Mouse (Mus musculus): Measurements from ENCODE around the gene Znrd1. TPM values are rescaled to one million over a fixed set of nuclear protein-coding genes. Genes with fewer than 3 reads are reported as not detected.

The Znrd1 gene
- polyA plus RNA-seq, 1 experiment from 2014 or later, result 72.3 TPM

GRCm38 (mm10) chr17:36989437-36989836 is 31.1 kb upstream of the Znrd1 start, which contains the start of gene H2-M5:
H2-M5 (minus strand) TSS chr17:36989537.
- H3K36me3 ChIP-seq, result no peaks in the 10 kb centered on the region
- H3K27ac ChIP-seq, result no peak within 1 kb of the TSS
- no peak within 1 kb of the TSS for H3K4me3 ChIP-seq
- peak within 1 kb of the TSS; percentile 43; the same call in 1 of the 2 replicates for H3K4me2 ChIP-seq (replicated peaks)
- H3K9ac ChIP-seq, result no peak within 1 kb of the TSS
- no peaks in the 10 kb centered on the region; the same call in 1 of the 2 replicates for H3K4me1 ChIP-seq
- ATAC-seq (ENCODE audit: low FRiP score, low read depth), result no peak
- H3K9me3 ChIP-seq, result no peaks in the 10 kb centered on the region
- WGBS, result 30% methylated on average over 5 of the region's 5 CpGs
- peaks cover 26% of the 10 kb centered on the region for H3K27me3 ChIP-seq (replicated peaks)

GRCm38 (mm10) chr17:36988475-36988874 is 30.1 kb upstream of the Znrd1 start:
- no peaks in the 10 kb centered on the region; the same call in 1 of the 2 replicates for H3K4me1 ChIP-seq
- H3K36me3 ChIP-seq, result no peaks in the 10 kb centered on the region
- H3K4me3 ChIP-seq, result no peak overlapping the region
- no peaks in the 10 kb centered on the region for H3K9me3 ChIP-seq
- WGBS, result 7% methylated on average over 24 of the region's 24 CpGs
- ATAC-seq (ENCODE audit: low FRiP score, low read depth), result no peak
- H3K27ac ChIP-seq, result no peak overlapping the region
- no peak overlapping the region for H3K9ac ChIP-seq
- peaks cover 26% of the 10 kb centered on the region for H3K27me3 ChIP-seq (replicated peaks)
- peak overlapping the region; percentile 43; the same call in 1 of the 2 replicates for H3K4me2 ChIP-seq (replicated peaks)

GRCm38 (mm10) chr17:36982253-36983155 is 24.1 kb upstream of the Znrd1 start:
- no peaks in the 10 kb centered on the region for H3K4me1 ChIP-seq
- H3K9me3 ChIP-seq, result no peaks in the 10 kb centered on the region
- ATAC-seq (ENCODE audit: low FRiP score, low read depth), result no peak
- peaks cover 5% of the 10 kb centered on the region for H3K27me3 ChIP-seq (replicated peaks)
- no peak overlapping the region for H3K4me3 ChIP-seq
- H3K9ac ChIP-seq, result no peak overlapping the region
- no peaks in the 10 kb centered on the region for H3K36me3 ChIP-seq
- H3K4me2 ChIP-seq (replicated peaks), result no peak overlapping the region
- no peak overlapping the region for H3K27ac ChIP-seq
- WGBS, result 31% methylated on average over 5 of the region's 5 CpGs

DNA sequence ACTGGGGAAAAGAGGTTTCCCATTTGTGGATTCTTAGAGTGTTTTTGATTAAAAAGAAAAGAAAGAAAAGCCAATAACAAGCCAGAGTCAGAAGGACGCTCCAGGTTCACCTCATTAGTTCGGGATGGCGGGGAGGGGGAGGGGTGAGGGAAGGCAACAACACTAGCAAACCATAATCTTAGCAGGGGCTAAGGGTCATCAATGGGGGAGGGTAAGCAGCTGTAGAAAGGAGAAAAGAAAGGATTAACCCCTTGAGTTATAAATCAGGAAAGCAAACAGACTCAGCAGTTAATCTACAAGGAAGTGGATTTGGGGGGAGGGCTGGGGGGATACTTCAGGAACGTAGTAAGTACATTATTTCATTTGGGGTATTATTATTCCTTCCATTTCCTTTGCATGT is 23.5 kb upstream of the Znrd1 start:
- no peaks in the 10 kb centered on the region for H3K36me3 ChIP-seq
- no peak overlapping the region for H3K4me3 ChIP-seq
- no peaks in the 10 kb centered on the region for H3K9me3 ChIP-seq
- no peak for ATAC-seq (ENCODE audit: low FRiP score, low read depth)
- no peaks in the 10 kb centered on the region for H3K4me1 ChIP-seq
- 0 out of 2 replicates have a peak, but pooled peaks cover 2% of the 10 kb centered on the region for H3K27me3 ChIP-seq (replicated peaks)
- H3K4me2 ChIP-seq (replicated peaks), result peak overlapping the region; percentile 27; the same call in 1 of the 2 replicates
- H3K27ac ChIP-seq, result no peak overlapping the region
- WGBS, result 4% methylated on average over 4 of the region's 4 CpGs
- H3K9ac ChIP-seq, result no peak overlapping the region

DNA sequence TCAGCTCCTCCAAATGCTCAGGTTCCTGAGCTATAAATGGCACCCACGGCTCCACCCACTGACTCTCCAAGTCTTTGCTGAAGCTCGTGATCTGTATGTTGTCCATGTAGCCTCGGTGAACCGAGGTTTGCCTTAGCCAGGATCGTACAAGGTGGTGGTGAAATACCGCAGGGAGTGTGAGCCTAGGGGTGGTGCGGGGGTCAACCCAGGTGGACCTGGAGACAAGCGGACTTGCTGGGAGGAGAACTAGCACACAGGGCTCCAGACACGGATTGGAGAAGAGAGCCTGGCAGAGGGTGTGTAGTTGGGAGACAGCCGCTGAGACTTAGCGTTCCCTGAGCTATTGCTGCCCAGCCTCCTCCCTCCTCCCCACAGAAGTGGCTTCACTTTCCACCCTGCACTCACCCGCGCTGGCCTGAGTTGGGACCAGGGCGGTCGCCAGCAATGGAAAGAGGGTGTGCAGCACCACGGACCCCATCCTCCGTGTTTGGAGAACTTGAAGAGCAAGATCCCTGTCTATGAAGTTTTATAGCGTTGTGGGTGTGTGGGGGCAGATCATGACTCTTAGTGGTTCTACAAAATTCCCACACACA is 23.0 kb upstream of the Znrd1 start, which contains the start of gene 2410137M14Rik:
TSS of gene 2410137M14Rik (minus strand) at position 17 of the 593 bp plus-strand sequence.
- no peak within 1 kb of the TSS for H3K9ac ChIP-seq
- 12% methylated on average over 18 of the region's 18 CpGs for WGBS

GRCm38 (mm10) chr17:36973271-36973787 is 15.0 kb upstream of the Znrd1 start:
- WGBS, result 83% methylated on average over 8 of the region's 8 CpGs
- H3K4me1 ChIP-seq, result no peaks in the 10 kb centered on the region
- no peak overlapping the region for H3K4me2 ChIP-seq (replicated peaks)
- no peak overlapping the region for H3K27ac ChIP-seq
- no peak overlapping the region for H3K4me3 ChIP-seq
- no peaks in the 10 kb centered on the region for H3K9me3 ChIP-seq
- ATAC-seq (ENCODE audit: low FRiP score, low read depth), result no peak
- no peak overlapping the region for H3K9ac ChIP-seq
- H3K27me3 ChIP-seq (replicated peaks), result no peaks in the 10 kb centered on the region
- H3K36me3 ChIP-seq, result no peaks in the 10 kb centered on the region

More for the DNA sequence above, 23.0 kb upstream of the Znrd1 start, which contains the start of gene 2410137M14Rik:
- Histone ChIP-seq H3K4me1 (no peaks in the 10 kb centered on the region), H3K27ac (no peak within 1 kb of the TSS), H3K27me3 (replicated peaks) (0 out of 2 replicates have a peak, but pooled peaks cover 2% of the 10 kb centered on the region), H3K36me3 (no peaks in the 10 kb centered on the region), H3K4me2 (replicated peaks) (peak within 1 kb of the TSS; percentile 27; the same call in 1 of the 2 replicates), H3K9me3 (no peaks in the 10 kb centered on the region), H3K4me3 (no peak within 1 kb of the TSS)
- ATAC-seq (ENCODE audit: low FRiP score, low read depth), result no peak

DNA sequence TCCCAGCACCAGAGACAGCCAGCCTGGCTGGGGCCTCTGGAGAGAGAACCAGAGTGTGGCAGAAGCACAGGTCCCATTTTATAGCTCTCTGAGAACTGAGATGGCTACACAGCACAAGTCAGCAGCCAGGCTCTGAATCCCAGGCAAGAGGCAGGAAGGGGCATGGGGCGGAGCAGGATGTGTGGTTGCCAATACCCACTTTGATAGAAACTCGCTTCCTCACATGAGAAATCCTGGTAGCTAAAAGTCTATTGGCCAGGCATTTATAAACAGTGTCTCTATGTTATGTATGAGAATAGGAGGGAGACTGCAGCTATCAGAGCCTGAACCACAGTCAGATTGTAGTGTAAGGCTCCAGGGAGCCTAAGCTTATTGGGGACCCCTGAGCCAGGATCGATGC is 14.4 kb upstream of the Znrd1 start:
- Histone ChIP-seq H3K27ac (no peak overlapping the region), H3K36me3 (no peaks in the 10 kb centered on the region), H3K4me3 (no peak overlapping the region), H3K27me3 (replicated peaks) (no peaks in the 10 kb centered on the region), H3K4me1 (no peaks in the 10 kb centered on the region), H3K4me2 (replicated peaks) (no peak overlapping the region), H3K9ac (no peak overlapping the region), H3K9me3 (no peaks in the 10 kb centered on the region)
- WGBS, result 88% methylated on average over 3 of the region's 3 CpGs
- no peak for ATAC-seq (ENCODE audit: low FRiP score, low read depth)

DNA sequence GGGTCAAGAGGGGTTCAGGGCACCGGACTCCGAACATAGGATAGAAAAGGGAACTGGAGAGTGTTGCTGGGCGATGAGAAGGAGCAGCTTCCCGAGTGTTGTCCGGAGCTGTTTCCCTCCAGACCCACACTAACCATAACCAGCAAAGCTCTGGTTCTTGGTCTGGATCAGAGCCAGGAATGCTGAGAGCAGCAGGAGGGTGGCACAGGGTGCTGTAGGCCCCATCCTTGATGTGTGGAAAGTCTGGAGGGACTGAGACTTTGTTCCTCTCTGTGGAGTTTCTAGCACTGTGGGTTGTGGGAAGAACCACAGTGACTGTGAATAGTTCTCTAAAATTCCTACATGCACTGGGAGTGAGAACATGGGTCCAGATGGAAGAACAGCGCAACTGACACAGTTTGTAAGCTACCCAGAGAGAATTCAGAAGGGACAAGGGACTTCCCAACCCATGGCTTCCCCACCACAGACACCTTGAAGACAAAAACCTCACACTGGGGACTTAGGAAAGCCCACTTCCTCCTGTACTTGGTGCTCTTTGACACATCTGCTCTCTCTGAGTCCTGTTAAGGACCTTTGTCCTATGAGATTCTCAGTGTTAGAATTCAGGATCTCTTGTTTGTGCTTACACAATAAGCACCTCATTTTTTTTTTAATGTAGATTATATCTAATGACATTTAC is 13.0 kb upstream of the Znrd1 start:
- ATAC-seq (ENCODE audit: low FRiP score, low read depth), result no peak
- no peaks in the 10 kb centered on the region for H3K4me1 ChIP-seq
- no peak overlapping the region for H3K27ac ChIP-seq
- no peaks in the 10 kb centered on the region for H3K9me3 ChIP-seq
- H3K4me2 ChIP-seq (replicated peaks), result no peak overlapping the region
- no peak overlapping the region for H3K9ac ChIP-seq
- H3K27me3 ChIP-seq (replicated peaks), result no peaks in the 10 kb centered on the region
- H3K4me3 ChIP-seq, result no peak overlapping the region
- no peaks in the 10 kb centered on the region for H3K36me3 ChIP-seq
- WGBS, result 89% methylated on average over 6 of the region's 6 CpGs

DNA sequence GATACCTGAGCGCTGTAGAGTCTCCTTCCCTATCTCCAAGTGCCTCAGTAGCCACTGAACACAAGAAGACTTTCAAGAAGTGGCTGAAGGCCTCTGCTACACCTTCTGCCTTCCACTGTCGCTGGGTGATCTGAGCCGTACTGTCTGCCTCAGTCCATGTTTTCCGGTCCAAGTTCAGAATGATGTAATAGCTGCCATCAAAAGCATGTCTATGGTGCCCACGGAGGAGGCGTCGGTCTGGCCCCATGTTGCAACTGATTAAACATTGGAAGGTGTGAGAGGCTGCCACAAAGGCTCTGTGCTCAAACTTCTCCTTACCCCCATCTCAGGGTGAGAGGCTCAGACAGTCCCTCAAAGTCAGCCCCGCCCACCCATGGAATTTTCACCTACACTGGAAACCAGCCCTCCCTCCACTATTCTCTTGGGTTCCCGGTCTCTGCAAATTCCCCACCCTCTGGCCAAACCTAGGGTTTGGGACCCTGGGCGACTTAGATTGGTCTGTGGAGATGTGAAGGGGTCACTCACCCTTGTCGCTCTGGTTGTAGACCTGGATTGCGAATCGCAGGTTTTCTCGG is 12.0 kb upstream of the Znrd1 start:
- Histone ChIP-seq H3K36me3 (no peaks in the 10 kb centered on the region), H3K9ac (no peak overlapping the region), H3K27me3 (replicated peaks) (no peaks in the 10 kb centered on the region), H3K27ac (no peak overlapping the region), H3K4me3 (no peak overlapping the region), H3K4me2 (replicated peaks) (no peak overlapping the region), H3K9me3 (no peaks in the 10 kb centered on the region), H3K4me1 (no peaks in the 10 kb centered on the region)
- WGBS, result 90% methylated on average over 14 of the region's 14 CpGs
- ATAC-seq (ENCODE audit: low FRiP score, low read depth), result no peak

- no peaks in the 10 kb centered on the region for H3K9me3 ChIP-seq
- H3K36me3 ChIP-seq, result no peaks in the 10 kb centered on the region
- 81% methylated on average over 1 of the region's 1 CpGs for WGBS
- H3K27ac ChIP-seq, result no peak overlapping the region
- no peak overlapping the region for H3K4me3 ChIP-seq
- no peaks in the 10 kb centered on the region for H3K4me1 ChIP-seq
- no peak overlapping the region for H3K9ac ChIP-seq
- no peaks in the 10 kb centered on the region for H3K27me3 ChIP-seq (replicated peaks)
- H3K4me2 ChIP-seq (replicated peaks), result no peak overlapping the region
- no peak for ATAC-seq (ENCODE audit: low FRiP score, low read depth)
Measured at GRCm38 (mm10) chr17:36966875-36967274, 8.5 kb upstream of the Znrd1 start.

GRCm38 (mm10) chr17:36961125-36961524 is 2.8 kb upstream of the Znrd1 start:
- Histone ChIP-seq H3K4me2 (replicated peaks) (no peak overlapping the region), H3K9me3 (no peaks in the 10 kb centered on the region), H3K36me3 (no peaks in the 10 kb centered on the region), H3K27ac (no peak overlapping the region), H3K27me3 (replicated peaks) (no peaks in the 10 kb centered on the region), H3K4me1 (peaks cover 11% of the 10 kb centered on the region), H3K9ac (no peak overlapping the region), H3K4me3 (no peak overlapping the region)
- no peak for ATAC-seq (ENCODE audit: low FRiP score, low read depth)
- WGBS, result 75% methylated on average over 1 of the region's 1 CpGs

All from neural tube, embryonic 12.5 days (tissue).